Mouse (Mus musculus) lung, embryonic 14.5 days (tissue): ENCODE results near the gene Dnajc5. TPM values are rescaled to one million over a fixed set of nuclear protein-coding genes. Genes with fewer than 3 reads are reported as not detected.

Source experiments
- ATAC-seq: fragments of 200-750 bp; cut with Nextera tagmentation; 2 replicates; pipeline ENCODE4 v1.8.0; 2017; ENCODE audit warnings: mild to moderate bottlenecking, moderate TSS enrichment, moderate library complexity; ENCODE audit not compliant: insufficient read depth
- DNase-seq: peaks from one replicate; pipeline ENCODE4 v3.0.0-alpha.2; 2015
- H3K27ac ChIP-seq: fragments of 300-500 bp; sonication (generic); 2 replicates; pipeline ENCODE4 v1.5.1; 2014; ENCODE audit warnings: low read depth, mild to moderate bottlenecking, moderate library complexity
- H3K27me3 ChIP-seq: fragments of 300-500 bp; sonication (generic); 2 replicates; pipeline ENCODE4 v1.6.1; 2014; ENCODE audit warnings: low read length, control low read depth; ENCODE audit not compliant: insufficient read depth
- H3K36me3 ChIP-seq: fragments of 300-500 bp; sonication (generic); 2 replicates; pipeline ENCODE4 v1.6.1; 2014; ENCODE audit warnings: control low read depth; ENCODE audit not compliant: insufficient read depth
- H3K4me1 ChIP-seq: fragments of 300-500 bp; sonication (generic); 2 replicates; pipeline ENCODE4 v1.6.1; 2014; ENCODE audit warnings: antibody characterized with exemption, control low read depth; ENCODE audit not compliant: insufficient read depth
- H3K4me2 ChIP-seq: fragments of 300-500 bp; sonication (generic); 2 replicates; pipeline ENCODE4 v1.6.1; 2014; ENCODE audit warnings: mild to moderate bottlenecking
- H3K4me3 ChIP-seq: fragments of 300-500 bp; sonication (generic); 2 replicates; pipeline ENCODE4 v1.5.1; 2014; ENCODE audit warnings: low read depth, low read length
- H3K9ac ChIP-seq: fragments of 300-500 bp; sonication (generic); 2 replicates; pipeline ENCODE4 v1.6.1; 2014
- H3K9me3 ChIP-seq: fragments of 300-500 bp; sonication (generic); 2 replicates; pipeline ENCODE4 v1.6.1; 2016; ENCODE audit warnings: low read depth, low read length, control low read depth
- CTCF ChIP-seq: IDR thresholded peaks from 2 replicates; pipeline ENCODE4 v1.5.1; 2016; ENCODE audit warnings: antibody characterized with exemption, low read depth
- WGBS: fragments of 180-500 bp; shearing (Covaris S2); extraction: QIAGEN DNeasy Blood & Tissue Kit; methylation state at CpG from one replicate; pipeline ENCODE4 v1.1.7; 2014; 5-methylcytosine and 5-hydroxymethylcytosine counted together
- polyA plus RNA-seq: library from polyadenylated mRNA; unstranded; fragments of >200 nt; fragmentation: Nextera tagmentation; extraction: Ambion mirVana; gene quantifications from 2 replicates; pipeline ENCODE4 v1.2.1, GENCODE M21; 2014

Gene Dnajc5
- polyA plus RNA-seq, 1 experiment from 2014 or later = 81.3 TPM

- H3K27me3 ChIP-seq = no peaks in the 10 kb centered on the region
- peaks cover 50% of the 10 kb centered on the region for H3K36me3 ChIP-seq
- 87% methylated on average over 3 of the region's 3 CpGs for WGBS
These were observed 63.4 kb downstream of the Dnajc5 start for GRCm38 (mm10) chr2:181583460-181584257.

GRCm38 (mm10) chr2:181584411-181584942 is 64.2 kb downstream of the Dnajc5 start, which contains the start of gene Uckl1:
Gene Uckl1 (minus strand): TSS chr2:181584892.
- Histone ChIP-seq H3K27ac (no peak within 1 kb of the TSS), H3K9ac (no peak within 1 kb of the TSS), H3K4me3 (no peak within 1 kb of the TSS), H3K4me1 (peaks cover 8% of the 10 kb centered on the region), H3K4me2 (no peak within 1 kb of the TSS), H3K9me3 (no peaks in the 10 kb centered on the region), H3K27me3 (no peaks in the 10 kb centered on the region), H3K36me3 (peaks cover 58% of the 10 kb centered on the region)
- DNase-seq = no peak
- no peak for ATAC-seq
- no peak for TF ChIP-seq CTCF
- 80% methylated on average over 4 of the region's 4 CpGs for WGBS

More at GRCm38 (mm10) chr2:181583460-181584257, 63.4 kb downstream of the Dnajc5 start:
- no peak overlapping the region for H3K27ac ChIP-seq
- H3K4me1 ChIP-seq = peaks cover 8% of the 10 kb centered on the region
- DNase-seq (no peak), ATAC-seq (no peak)
- no peak for TF ChIP-seq CTCF
- H3K9ac ChIP-seq = no peak overlapping the region
- H3K4me3 ChIP-seq = no peak overlapping the region
- no peak overlapping the region for H3K4me2 ChIP-seq
- H3K9me3 ChIP-seq = no peaks in the 10 kb centered on the region

GRCm38 (mm10) chr2:181585506-181585905 is 65.2 kb downstream of the Dnajc5 start:
- H3K4me2 ChIP-seq = no peak overlapping the region
- no peak overlapping the region for H3K9ac ChIP-seq
- no peak overlapping the region for H3K4me3 ChIP-seq
- DNase-seq = no peak
- no peak for TF ChIP-seq CTCF
- no peak overlapping the region for H3K27ac ChIP-seq
- WGBS = 91% methylated on average over 5 of the region's 5 CpGs
- peaks cover 6% of the 10 kb centered on the region for H3K4me1 ChIP-seq
- peaks cover 68% of the 10 kb centered on the region for H3K36me3 ChIP-seq
- no peak for ATAC-seq
- no peaks in the 10 kb centered on the region for H3K9me3 ChIP-seq
- no peaks in the 10 kb centered on the region for H3K27me3 ChIP-seq

- no peak overlapping the region for H3K27ac ChIP-seq
- TF ChIP-seq CTCF = no peak
- ATAC-seq = no peak
- H3K4me3 ChIP-seq = no peak overlapping the region
- 94% methylated on average over 3 of the region's 3 CpGs for WGBS
- no peak overlapping the region for H3K9ac ChIP-seq
- no peaks in the 10 kb centered on the region for H3K27me3 ChIP-seq
- peaks cover 3% of the 10 kb centered on the region; the same call in 1 of the 2 replicates for H3K4me1 ChIP-seq
- DNase-seq = no peak
- H3K9me3 ChIP-seq = no peaks in the 10 kb centered on the region
- no peak overlapping the region for H3K4me2 ChIP-seq
- peaks cover 70% of the 10 kb centered on the region for H3K36me3 ChIP-seq
These were observed 65.8 kb downstream of the Dnajc5 start for GRCm38 (mm10) chr2:181586124-181586523.

- Histone ChIP-seq H3K4me3 (no peak overlapping the region), H3K36me3 (peaks cover 70% of the 10 kb centered on the region), H3K4me1 (no peaks in the 10 kb centered on the region), H3K4me2 (no peak overlapping the region), H3K27ac (no peak overlapping the region), H3K27me3 (no peaks in the 10 kb centered on the region), H3K9me3 (no peaks in the 10 kb centered on the region), H3K9ac (no peak overlapping the region)
- no peak for ATAC-seq
- WGBS = 79% methylated on average over 6 of the region's 6 CpGs
- no peak for DNase-seq
- no peak for TF ChIP-seq CTCF
These were observed 67.5 kb downstream of the Dnajc5 start for GRCm38 (mm10) chr2:181587796-181588195.

GRCm38 (mm10) chr2:181588229-181588780 is 68.0 kb downstream of the Dnajc5 start:
- Histone ChIP-seq H3K4me3 (no peak overlapping the region), H3K4me1 (no peaks in the 10 kb centered on the region), H3K4me2 (no peak overlapping the region), H3K27ac (no peak overlapping the region), H3K9me3 (no peaks in the 10 kb centered on the region), H3K27me3 (no peaks in the 10 kb centered on the region), H3K36me3 (peaks cover 70% of the 10 kb centered on the region), H3K9ac (no peak overlapping the region)
- no peak for TF ChIP-seq CTCF
- 83% methylated on average over 11 of the region's 11 CpGs for WGBS
- ATAC-seq = no peak
- no peak for DNase-seq
